Mouse (Mus musculus) bone marrow, adult 2 months (tissue): ENCODE measurements around the gene Gm3072.
"Not testable (repeated sequence)": the region's sequence is repeated elsewhere in the genome, so short reads cannot be mapped to it uniquely, and the experiment has no call there.

Source experiments
- CTCF ChIP-seq: fragments of 200-500 bp; IDR thresholded peaks from 2 replicates; pipeline ENCODE4 v1.5.1; 2011; ENCODE audit warnings: low read length, control low read depth; ENCODE audit not compliant: control insufficient read depth, insufficient read depth
- POLR2A ChIP-seq: fragments of 200-500 bp; IDR thresholded peaks from 2 replicates; pipeline ENCODE4 v1.6.1; 2011; ENCODE audit warnings: low read depth, mild to moderate bottlenecking, control low read depth, low read length, borderline replicate concordance; ENCODE audit not compliant: control insufficient read depth

GRCm38 (mm10) chr14:41610690-41611089 is 13.7 kb downstream of the Gm3072 start:
- TF ChIP-seq POLR2A, CTCF: not testable (repeated sequence)
